Mouse (Mus musculus) 3134 (cell line): ENCODE results near the gene Pax6.

Experiments
- DNase-seq: peaks from one replicate; pipeline ENCODE4 v3.0.0-alpha.2; 2011; ENCODE audit warnings: low spot score; ENCODE audit not compliant: insufficient read length; ENCODE audit errors: extremely low read depth

Gene Pax6

GRCm38 (mm10) chr2:105668271-105669270 lies at the start of gene Pax6:
TSS of gene Pax6 (plus strand) at chr2:105668900.
- no peak for DNase-seq

- DNase-seq: no peak
These were observed 19.8 kb upstream of the Pax6 start for GRCm38 (mm10) chr2:105648933-105649332.

- no peak for DNase-seq
These were observed 12.2 kb upstream of the Pax6 start for GRCm38 (mm10) chr2:105656456-105656855.

GRCm38 (mm10) chr2:105659350-105659749 lies 9.3 kb upstream of the Pax6 start:
- DNase-seq: no peak

GRCm38 (mm10) chr2:105659926-105660873 lies 8.5 kb upstream of the Pax6 start:
- no peak for DNase-seq

GRCm38 (mm10) chr2:105660874-105661622 lies 7.7 kb upstream of the Pax6 start:
- no peak for DNase-seq

GRCm38 (mm10) chr2:105661623-105662066 lies 7.1 kb upstream of the Pax6 start:
- no peak for DNase-seq

GRCm38 (mm10) chr2:105662121-105662520 lies 6.6 kb upstream of the Pax6 start:
- DNase-seq: no peak

- no peak for DNase-seq
These were observed 6.1 kb upstream of the Pax6 start for GRCm38 (mm10) chr2:105662606-105663005.

- no peak for DNase-seq
These were observed 5.6 kb upstream of the Pax6 start for GRCm38 (mm10) chr2:105663101-105663511.

- DNase-seq: no peak
These were observed 3.7 kb upstream of the Pax6 start for GRCm38 (mm10) chr2:105664996-105665395.

- no peak for DNase-seq
These were observed 3.0 kb upstream of the Pax6 start for GRCm38 (mm10) chr2:105665491-105666250.

GRCm38 (mm10) chr2:105666331-105666730 lies 2.4 kb upstream of the Pax6 start:
- DNase-seq: no peak

- no peak for DNase-seq
These were observed 1.7 kb upstream of the Pax6 start for GRCm38 (mm10) chr2:105666763-105667625.

GRCm38 (mm10) chr2:105667626-105667950 lies 1.1 kb upstream of the Pax6 start:
- no peak for DNase-seq

- no peak for DNase-seq
These were observed 716 bp downstream of the Pax6 start for GRCm38 (mm10) chr2:105669371-105669861.

GRCm38 (mm10) chr2:105669881-105670730 lies 1.4 kb downstream of the Pax6 start:
- no peak for DNase-seq

GRCm38 (mm10) chr2:105670731-105671095 lies 2.0 kb downstream of the Pax6 start:
- DNase-seq: no peak
